Mouse (Mus musculus): ENCODE results near the gene Snai3. TPM values are rescaled to one million over a fixed set of nuclear protein-coding genes. Genes with fewer than 3 reads are reported as not detected.

Gene Snai3
- not detected for total RNA-seq (2023)

DNA sequence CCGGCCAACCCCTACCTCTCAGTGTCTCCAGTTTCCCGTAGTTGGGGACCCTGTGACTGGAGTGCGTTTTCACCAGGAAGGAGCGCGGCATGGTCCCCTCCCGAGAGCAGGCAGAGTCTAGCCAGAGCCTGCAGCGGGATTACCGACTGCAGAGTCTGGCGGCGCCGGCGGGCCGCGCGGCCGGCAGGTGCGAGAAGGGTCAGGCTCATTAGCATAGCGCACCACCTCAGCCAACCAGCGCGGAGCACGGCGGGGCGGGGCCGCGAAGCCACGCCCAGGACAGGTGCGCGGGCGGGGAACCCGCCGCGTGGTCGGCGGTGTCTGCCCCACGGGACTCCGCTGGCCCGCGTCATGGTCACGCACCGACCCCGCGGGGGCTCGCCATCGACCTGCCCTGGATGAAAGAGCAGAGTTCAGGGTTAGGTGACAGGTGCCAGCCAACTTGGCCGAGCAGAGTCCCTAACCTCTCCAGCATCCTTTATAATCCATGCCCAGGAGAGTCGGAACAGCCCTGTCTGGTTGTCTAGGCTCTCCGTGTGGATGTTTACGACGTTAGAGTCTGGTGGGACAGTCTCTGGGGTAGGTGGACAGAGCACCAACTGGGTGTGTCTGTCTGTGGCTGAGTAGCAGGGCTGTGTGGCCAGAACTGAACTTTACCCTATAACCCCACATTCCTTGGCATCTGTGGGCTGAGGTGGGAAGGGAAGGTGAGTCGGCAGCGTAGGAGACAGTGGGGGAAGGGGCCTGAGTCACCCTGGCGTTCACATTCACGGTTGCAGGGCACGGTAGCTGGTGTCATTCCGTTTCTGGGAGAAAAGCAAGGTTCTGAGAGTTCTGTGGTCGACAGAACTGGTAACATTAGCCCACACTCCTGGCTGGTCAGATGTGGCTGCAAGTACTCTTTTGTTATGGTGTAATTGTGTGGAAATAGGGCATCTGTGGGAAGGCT, at the start of gene Snai3:
Gene Snai3 (minus strand): TSS at position 210 of the 949 bp plus-strand sequence.

DNA sequence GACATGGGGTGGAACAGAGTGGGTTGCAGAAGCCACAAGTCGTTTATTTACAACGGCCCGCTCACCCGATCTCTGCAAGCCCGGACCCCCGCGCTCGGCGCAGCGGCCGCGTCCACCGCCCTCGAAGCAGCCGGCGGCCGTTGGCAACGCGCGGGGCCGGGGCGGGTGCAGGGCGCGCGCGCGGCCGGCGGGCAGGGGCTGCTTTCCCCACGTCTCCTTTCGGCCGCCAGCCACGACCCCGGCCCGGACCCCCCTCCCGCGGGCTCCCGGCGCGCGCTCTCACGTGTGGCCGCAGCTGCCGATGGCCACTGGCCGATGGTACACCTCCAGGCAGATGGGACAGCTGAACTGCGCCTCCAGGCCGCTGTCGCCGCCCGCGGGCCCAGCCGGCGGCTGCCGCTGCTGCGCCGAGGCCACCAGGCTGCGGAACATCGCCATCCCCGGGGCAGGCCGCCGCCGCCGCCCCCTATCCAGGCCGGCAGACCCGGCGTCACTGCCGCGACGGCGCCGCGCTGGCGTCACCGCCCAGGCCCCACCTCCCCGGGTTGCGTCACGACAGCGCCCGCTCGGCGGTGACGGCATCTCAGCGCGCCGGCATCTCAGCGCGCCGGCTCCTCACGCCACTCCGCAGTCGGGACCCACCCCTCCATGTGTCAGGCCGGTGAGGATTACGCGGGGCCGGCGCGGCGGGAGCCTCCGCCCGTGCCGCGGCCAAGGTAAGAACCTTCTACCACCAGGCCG, 15.2 kb upstream of the Snai3 start, which contains the start of the genes Rnf166 and Ctu2:
Gene Rnf166 (minus strand): TSS at position 485 of the 741 bp plus-strand sequence.
Gene Ctu2 (plus strand): TSS at position 564 of the 741 bp plus-strand sequence.

DNA sequence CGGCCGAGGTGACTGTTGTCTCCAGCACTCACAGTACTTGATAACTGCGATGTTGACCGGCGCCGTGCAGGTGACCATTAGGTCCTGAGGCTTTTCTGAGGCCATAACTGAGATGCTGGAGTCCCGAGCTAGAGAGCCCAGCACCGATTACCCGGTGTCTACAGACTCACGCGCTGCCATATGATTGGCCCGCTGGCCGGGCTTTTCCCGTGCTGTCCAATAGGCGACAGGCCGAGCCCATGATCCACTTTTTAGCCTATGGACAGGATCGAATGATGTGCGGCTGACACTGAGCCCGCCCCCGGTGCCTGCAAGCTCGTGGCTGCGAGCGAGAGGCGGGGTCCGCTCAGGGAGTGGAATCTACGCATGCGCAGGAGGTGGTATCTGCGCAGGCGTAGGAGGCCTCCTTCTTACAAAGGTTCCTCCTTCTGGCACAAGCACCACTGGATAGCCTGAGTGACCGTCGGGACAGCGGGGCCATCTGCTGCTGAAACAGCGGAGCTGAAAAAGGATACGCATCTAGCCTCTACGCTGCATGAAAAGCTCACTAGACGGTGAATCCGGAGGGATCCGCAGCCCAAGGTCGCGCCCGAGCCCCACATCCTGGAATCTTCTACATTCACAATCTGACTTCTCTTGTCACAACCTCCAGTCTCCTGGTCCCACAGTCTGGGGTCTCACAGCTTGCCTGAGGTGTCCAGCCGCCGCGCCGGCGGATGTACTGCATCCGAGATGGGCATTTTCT, 17.1 kb downstream of the Snai3 start, which contains the start of gene Mvd:
Gene Mvd (minus strand): TSS at position 161 of the 745 bp plus-strand sequence.

DNA sequence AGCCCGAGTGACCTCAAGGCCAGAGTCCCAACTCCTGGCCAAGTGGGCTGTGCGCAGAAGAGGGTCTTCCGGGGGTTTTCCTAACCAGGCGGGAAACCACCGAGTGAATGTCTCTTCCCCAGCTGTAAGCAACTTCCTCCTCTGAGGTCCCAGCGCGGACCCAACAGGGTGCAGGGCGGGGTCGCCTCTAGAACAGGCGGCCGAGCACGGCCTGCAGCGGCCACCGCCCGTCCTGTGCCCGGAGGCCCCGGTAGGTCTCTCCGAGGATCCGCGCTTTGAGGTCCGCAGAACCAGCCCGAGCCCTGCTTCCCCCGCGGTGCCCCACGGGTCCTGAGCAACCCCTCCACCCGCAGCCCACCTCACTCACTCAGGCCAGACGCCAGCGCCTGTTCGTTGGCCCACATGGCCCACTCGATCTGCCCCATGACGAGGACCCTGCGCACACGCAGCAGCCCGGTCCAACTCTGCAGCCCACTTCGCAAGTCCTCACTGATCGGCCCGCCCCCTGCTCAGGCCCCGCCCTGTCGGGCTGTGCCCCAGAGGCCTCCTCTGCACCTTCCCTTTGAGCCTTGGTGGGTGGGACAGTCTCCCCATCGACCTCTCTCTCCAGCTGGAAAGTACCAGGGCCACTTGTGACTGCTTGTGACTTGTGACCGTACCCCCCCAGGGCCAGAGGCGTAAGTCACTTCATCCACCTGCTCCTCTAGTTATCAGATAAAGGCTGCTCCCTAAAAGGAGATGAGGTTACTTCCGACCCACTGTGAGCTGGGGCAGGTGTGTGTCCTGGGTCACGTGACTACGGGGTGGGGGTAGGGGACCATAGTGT, 27.9 kb downstream of the Snai3 start, which contains the start of gene Cyba:
Gene Cyba (minus strand): TSS at position 488 of the 826 bp plus-strand sequence.

DNA sequence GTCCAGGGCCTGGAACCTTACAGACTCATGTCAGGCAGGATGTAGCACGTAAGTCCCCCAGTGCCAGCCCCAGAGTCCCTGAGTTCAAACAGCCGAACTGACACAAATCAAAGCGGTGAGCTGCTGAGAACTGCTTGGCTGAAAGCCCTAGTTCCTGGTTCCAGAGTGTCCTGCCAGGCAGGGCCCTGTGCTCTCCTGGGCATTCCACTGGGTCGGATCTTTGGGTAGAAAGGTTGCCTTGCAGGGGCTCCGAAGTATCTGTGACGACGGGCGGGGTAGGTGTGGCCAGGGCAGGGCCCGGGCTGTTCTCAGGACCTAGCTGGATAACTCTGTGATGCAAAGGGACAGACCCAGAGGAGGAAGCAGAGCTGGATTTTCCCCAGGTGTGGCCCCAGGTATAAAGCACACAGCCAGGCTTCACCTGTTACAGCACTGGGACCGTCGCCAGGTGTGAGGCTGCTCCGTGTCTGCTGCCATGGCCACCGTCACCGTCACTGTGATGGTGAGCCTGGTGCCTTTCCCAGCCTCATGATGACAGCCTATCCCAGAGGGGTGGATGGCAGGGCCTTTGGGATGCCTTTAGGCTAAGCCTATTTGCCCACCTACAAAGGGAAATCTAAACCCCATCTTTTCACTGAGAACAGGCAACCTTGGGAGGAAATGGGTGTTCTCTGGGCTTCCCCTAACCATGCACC, 39.0 kb downstream of the Snai3 start, which contains the start of gene Il17c:
Gene Il17c (plus strand): TSS at position 645 of the 695 bp plus-strand sequence.

Other genes with a start within 250 kb of the Snai3 start
- gene Zfpm1, start 178.6 kb downstream of the Snai3 start, total RNA-seq (2023) = 1 to 10 TPM; 6.2 to 8.8 TPM
- not detected for gene Trhr2, start 100.0 kb downstream of the Snai3 start, total RNA-seq (2023)
- gene Zc3h18, start 84.1 kb downstream of the Snai3 start, total RNA-seq (2023) = 10 to 100 TPM; 73.0 to 84.4 TPM
- gene Il17c, start 38.7 kb downstream of the Snai3 start, total RNA-seq (2023) = under 1 TPM in 1 of 2 experiments, not detected in 1; 0.73 TPM
- 100 to 1,000 TPM; 719 to 753 TPM for gene Cyba, start 27.8 kb downstream of the Snai3 start, total RNA-seq (2023)
- 10 to 100 TPM; 27.0 to 27.9 TPM for gene Mvd, start 17.3 kb downstream of the Snai3 start, total RNA-seq (2023)
- 10 to 100 TPM; 79.5 to 90.9 TPM for gene Rnf166, start 15.3 kb upstream of the Snai3 start, total RNA-seq (2023)
- gene Ctu2, start 15.4 kb upstream of the Snai3 start, total RNA-seq (2023) = 10 to 100 TPM; 16.9 to 21.0 TPM
- 100 to 1,000 TPM; 125 to 127 TPM for gene Piezo1, start 90.6 kb upstream of the Snai3 start, total RNA-seq (2023)
- 10 to 100 TPM; 23.8 to 29.1 TPM for gene Cdt1, start 107.3 kb upstream of the Snai3 start, total RNA-seq (2023)
- 100 to 1,000 TPM; 142 to 157 TPM for gene Aprt, start 116.2 kb upstream of the Snai3 start, total RNA-seq (2023)
- gene Galns, start 150.7 kb upstream of the Snai3 start, total RNA-seq (2023) = 10 to 100 TPM; 30.8 to 32.1 TPM
- 10 to 100 TPM; 40.8 to 50.4 TPM for gene Trappc2l, start 150.9 kb upstream of the Snai3 start, total RNA-seq (2023)
- gene Pabpn1l, start 162.0 kb upstream of the Snai3 start, total RNA-seq (2023) = under 1 TPM in 1 of 2 experiments, not detected in 1; 0.79 TPM
- gene Cbfa2t3, start 238.4 kb upstream of the Snai3 start, total RNA-seq (2023) = 100 to 1,000 TPM; 133 to 179 TPM